Mouse (Mus musculus) bone marrow, adult 2 months (tissue): ENCODE measurements around the gene Ncoa1.

ENCODE experiments used
- CTCF ChIP-seq: fragments of 200-500 bp; IDR thresholded peaks from 2 replicates; pipeline ENCODE4 v1.5.1; 2011; ENCODE audit warnings: low read length, control low read depth; ENCODE audit not compliant: control insufficient read depth, insufficient read depth
- POLR2A ChIP-seq: fragments of 200-500 bp; IDR thresholded peaks from 2 replicates; pipeline ENCODE4 v1.6.1; 2011; ENCODE audit warnings: low read depth, mild to moderate bottlenecking, control low read depth, low read length, borderline replicate concordance; ENCODE audit not compliant: control insufficient read depth

DNA sequence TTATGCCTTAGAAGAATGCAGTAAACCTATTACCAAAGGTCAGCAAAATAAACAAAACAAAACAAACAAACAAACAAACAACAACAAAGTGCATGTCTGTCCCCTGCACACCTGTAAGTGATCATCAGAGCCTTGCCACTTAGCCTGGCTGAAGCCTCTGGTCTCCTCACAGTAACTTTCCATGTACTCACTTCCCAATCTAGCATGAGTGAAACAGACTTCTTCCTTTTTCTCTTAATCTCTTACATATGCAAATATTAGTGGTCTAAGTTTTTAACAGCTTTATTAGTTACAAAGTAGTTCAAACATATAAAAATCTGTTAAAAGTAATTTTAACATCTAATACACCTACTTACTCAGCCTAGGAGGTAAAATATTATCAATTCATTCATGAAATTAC, 24.7 kb downstream of the Ncoa1 start:
- TF ChIP-seq CTCF (no peak), POLR2A (no peak)
